Mouse (Mus musculus) lung, postnatal 0 days (tissue): ENCODE data around the gene Ndufs7.

Source experiments
- CTCF ChIP-seq: IDR thresholded peaks from 2 replicates; pipeline ENCODE4 v1.5.1; 2016; ENCODE audit warnings: antibody characterized with exemption, mild to moderate bottlenecking
- EP300 ChIP-seq: IDR thresholded peaks from 2 replicates; pipeline ENCODE4 v1.6.1; 2016; ENCODE audit warnings: antibody characterized with exemption, mild to moderate bottlenecking, control low read depth

DNA sequence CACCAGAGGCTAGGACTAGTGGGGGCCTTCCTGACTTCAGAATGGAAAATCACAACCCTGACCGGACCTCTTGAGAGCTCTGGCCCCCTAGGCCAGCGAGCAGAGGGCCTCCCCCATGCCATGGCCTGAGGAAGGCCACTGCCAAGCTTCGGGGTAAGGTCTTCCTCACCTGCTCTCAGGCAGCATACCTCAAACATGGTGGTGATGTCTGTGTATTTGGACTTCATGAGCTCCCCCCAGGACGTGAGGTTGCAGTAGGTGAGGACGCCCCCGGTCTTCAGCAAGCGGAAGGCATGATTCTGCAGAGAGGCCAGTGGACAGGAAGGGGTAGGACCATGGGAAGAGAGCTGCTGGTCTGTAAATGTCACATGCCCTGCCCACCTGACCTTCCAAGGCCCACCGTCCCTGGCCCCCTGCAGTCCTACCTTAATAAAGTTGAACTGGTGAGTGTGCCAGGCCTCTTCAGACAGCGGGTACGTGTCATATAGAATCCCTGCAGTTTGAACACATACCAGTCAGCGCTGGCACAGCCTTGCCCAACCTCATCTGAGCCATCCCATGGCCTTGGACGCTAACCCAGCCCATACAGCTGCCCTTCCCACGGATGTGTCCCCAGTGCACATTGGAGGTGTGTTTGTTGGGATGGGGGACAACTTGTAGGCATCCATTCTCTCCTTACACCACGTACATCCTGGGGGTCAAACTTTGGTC lies 10.0 kb downstream of the Ndufs7 start:
- no peak for TF ChIP-seq CTCF
- no peak for TF ChIP-seq EP300
